Mouse (Mus musculus) kidney, adult 2 months (tissue): ENCODE data around the gene Chid1.

Experiments used
- CTCF ChIP-seq: fragments of 200-500 bp; conservative IDR thresholded peaks from 2 replicates; pipeline ENCODE4 v1.5.1; 2011; ENCODE audit warnings: low read depth, mild to moderate bottlenecking, control low read depth, low read length, moderate library complexity, mixed read lengths; ENCODE audit not compliant: insufficient read depth, insufficient read length
- POLR2A ChIP-seq: fragments of 200-500 bp; IDR thresholded peaks from one replicate; pipeline ENCODE4 v1.6.1; 2011; ENCODE audit warnings: low read depth, low read length, control low read depth

DNA sequence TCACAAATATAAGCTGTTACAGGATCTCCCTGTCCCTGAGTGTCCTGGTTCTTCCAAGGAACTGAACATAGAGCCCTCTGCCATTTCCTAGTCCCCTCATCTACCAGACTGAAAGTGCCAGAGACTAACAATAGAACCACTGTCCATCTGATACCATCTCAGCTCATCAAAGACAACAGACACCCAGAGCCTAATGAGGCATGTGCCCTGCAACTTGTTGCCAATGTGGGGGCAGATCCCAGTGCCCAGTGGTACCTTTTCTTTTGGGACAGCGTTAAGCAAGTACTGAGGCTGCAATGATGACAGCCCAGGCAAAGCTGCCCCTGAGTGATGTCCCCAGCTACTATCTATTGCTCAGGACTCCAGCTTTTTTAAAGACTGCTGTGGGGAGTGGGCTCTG is 53.4 kb downstream of the Chid1 start:
- TF ChIP-seq CTCF, result no peak
- TF ChIP-seq POLR2A, result no peak
